Mouse (Mus musculus): ENCODE results near the gene Musk.
"Not testable (repeated sequence)": the region's sequence is repeated elsewhere in the genome, so short reads cannot be mapped to it uniquely, and the experiment has no call there.

The Musk gene

GRCm38 (mm10) chr4:58285687-58286086, at the start of gene Musk:
Gene Musk, plus strand, starts transcription at chr4:58285960.
- DNase-seq (ENCODE audit: low read depth, low spot score): no peak

- no peak for DNase-seq (ENCODE audit: low read depth, low spot score)
Observed at GRCm38 (mm10) chr4:58240416-58240815, 45.3 kb upstream of the Musk start.

GRCm38 (mm10) chr4:58245544-58245943, 40.2 kb upstream of the Musk start:
- no peak for DNase-seq (ENCODE audit: low read depth, low spot score)

- no peak for DNase-seq (ENCODE audit: low read depth, low spot score)
Observed at GRCm38 (mm10) chr4:58252381-58252780, 33.4 kb upstream of the Musk start.

GRCm38 (mm10) chr4:58253410-58253809, 32.4 kb upstream of the Musk start:
- DNase-seq (ENCODE audit: low read depth, low spot score): peak; percentile 67

GRCm38 (mm10) chr4:58260767-58261166, 25.0 kb upstream of the Musk start:
- not testable (repeated sequence) for DNase-seq (ENCODE audit: low read depth, low spot score)

GRCm38 (mm10) chr4:58266294-58266693, 19.5 kb upstream of the Musk start:
- no peak for DNase-seq (ENCODE audit: low read depth, low spot score)

GRCm38 (mm10) chr4:58268897-58269542, 16.7 kb upstream of the Musk start:
- no peak for DNase-seq (ENCODE audit: low read depth, low spot score)

GRCm38 (mm10) chr4:58269961-58270360, 15.8 kb upstream of the Musk start:
- DNase-seq (ENCODE audit: low read depth, low spot score): no peak

- DNase-seq (ENCODE audit: low read depth, low spot score): no peak
Observed at GRCm38 (mm10) chr4:58270956-58271355, 14.8 kb upstream of the Musk start.

GRCm38 (mm10) chr4:58271504-58272162, 14.1 kb upstream of the Musk start:
- DNase-seq (ENCODE audit: low read depth, low spot score): no peak

- DNase-seq (ENCODE audit: low read depth, low spot score): no peak
Observed at GRCm38 (mm10) chr4:58275261-58275895, 10.4 kb upstream of the Musk start.

GRCm38 (mm10) chr4:58278368-58278767, 7.4 kb upstream of the Musk start:
- DNase-seq (ENCODE audit: low read depth, low spot score): no peak

GRCm38 (mm10) chr4:58280121-58280520, 5.6 kb upstream of the Musk start:
- no peak for DNase-seq (ENCODE audit: low read depth, low spot score)

- no peak for DNase-seq (ENCODE audit: low read depth, low spot score)
Observed at GRCm38 (mm10) chr4:58286368-58287090, 769 bp downstream of the Musk start.

GRCm38 (mm10) chr4:58288753-58289152, 3.0 kb downstream of the Musk start:
- no peak for DNase-seq (ENCODE audit: low read depth, low spot score)

GRCm38 (mm10) chr4:58291828-58292227, 6.1 kb downstream of the Musk start:
- DNase-seq (ENCODE audit: low read depth, low spot score): no peak

GRCm38 (mm10) chr4:58293099-58293498, 7.3 kb downstream of the Musk start:
- DNase-seq (ENCODE audit: low read depth, low spot score): no peak

GRCm38 (mm10) chr4:58303862-58304261, 18.1 kb downstream of the Musk start:
- no peak for DNase-seq (ENCODE audit: low read depth, low spot score)

GRCm38 (mm10) chr4:58304564-58304963, 18.8 kb downstream of the Musk start:
- DNase-seq (ENCODE audit: low read depth, low spot score): peak; percentile 8

GRCm38 (mm10) chr4:58307421-58307820, 21.7 kb downstream of the Musk start:
- no peak for DNase-seq (ENCODE audit: low read depth, low spot score)

- DNase-seq (ENCODE audit: low read depth, low spot score): no peak
Observed at GRCm38 (mm10) chr4:58313344-58313743, 27.6 kb downstream of the Musk start.

Data from CD4-positive, CD25-positive, alpha-beta regulatory T cell, adult 2 months (primary cell).